Comparison of ENCODE assay signal across 13 mouse cellular contexts in genomic region chr2:174502831-174503460, GRCm38 (mm10). TPM values are rescaled to one million over a fixed set of nuclear protein-coding genes. Genes with fewer than 3 reads are reported as not detected.
DNase-seq lines count a peak whose midpoint lies in the region; ATAC-seq and TF ChIP-seq lines count a peak whose summit lies in the region.
"Had no signal": no experiment of that assay in that cellular context is flagged by ENCODE, and none has a peak within 500 bp of the region (broad histone marks: within the 10 kb centered on the region; RNA-seq: fewer than 3 reads in every experiment).

No protein-coding gene starts in this region.

- 0 out of 2 replicates have a peak, but pooled peaks cover 4% of the 10 kb centered on the region for H3K4me1 ChIP-seq in kidney, embryonic 14.5 days (ENCODE audit: control insufficient read depth, insufficient read depth, low read length)
- H3K4me1 ChIP-seq: liver, embryonic 13.5 days; stomach, embryonic 15.5 days had no signal

- ATAC-seq in kidney, embryonic 14.5 days (ENCODE audit: low FRiP score, low TSS enrichment) = peak; percentile 77; the same call in 1 of the 2 replicates
- ATAC-seq: forebrain, embryonic 13.5 days had no signal

- no peaks in the 10 kb centered on the region for H3K27me3 ChIP-seq in kidney, embryonic 14.5 days (ENCODE audit: control insufficient read depth, insufficient read depth, low read length)
- no peaks in the 10 kb centered on the region for H3K27me3 ChIP-seq in myocyte (ENCODE audit: control insufficient read depth, insufficient read depth, insufficient read length)
- H3K27me3 ChIP-seq: forebrain, embryonic 13.5 days; liver, embryonic 13.5 days; stomach, embryonic 15.5 days had no signal

- no peak overlapping the region for H3K9ac ChIP-seq in kidney, embryonic 14.5 days (ENCODE audit: low read depth, low read length)
- H3K9ac ChIP-seq: forebrain, embryonic 13.5 days; liver, embryonic 13.5 days; stomach, embryonic 15.5 days had no signal

- TF ChIP-seq POLR2A in myocyte (IDR thresholded peaks at IDR 0.05; ENCODE audit: insufficient read length, low read depth) = no peak

- peak; percentile 47 to 68 for DNase-seq in adrenal gland, adult (ENCODE audit: inconsistent age in 2 of 2, low spot score in 1 of 2)
- no peak for DNase-seq in adrenal gland, postnatal 4 days (ENCODE audit: low spot score in 2 of 2)
- DNase-seq in kidney, adult 18-20 months = no peak
- DNase-seq in right cerebral cortex, adult 18-20 months = peak; percentile 48
- no peak for DNase-seq in right cerebral cortex, postnatal 4 days
- no peak for DNase-seq in cerebellum, adult 18-20 months
- DNase-seq: liver, embryonic 13.5 days had no signal

- 48% methylated on average over 25 of the region's 25 CpGs for WGBS in kidney, embryonic 14.5 days

- no peak overlapping the region for H3ac ChIP-seq in myocyte (ENCODE audit: control insufficient read depth, insufficient read length)

- no peaks in the 10 kb centered on the region for H3K36me3 ChIP-seq in kidney, embryonic 14.5 days (ENCODE audit: control insufficient read depth, insufficient read depth, low read length)
- H3K36me3 ChIP-seq in myocyte (ENCODE audit: control insufficient read depth, insufficient read depth) = no peaks in the 10 kb centered on the region
- H3K36me3 ChIP-seq: liver, embryonic 13.5 days; stomach, embryonic 15.5 days had no signal

- no peak overlapping the region for H3K4me3 ChIP-seq in kidney, embryonic 14.5 days (ENCODE audit: low read length)
- no peak overlapping the region for H3K4me3 ChIP-seq in myocyte
- H3K4me3 ChIP-seq: forebrain, embryonic 13.5 days; liver, embryonic 13.5 days; stomach, embryonic 15.5 days had no signal

- H3K27ac ChIP-seq in kidney, embryonic 14.5 days (ENCODE audit: low read depth, low read length) = no peak overlapping the region
- H3K27ac ChIP-seq: forebrain, embryonic 13.5 days; liver, embryonic 13.5 days; stomach, embryonic 15.5 days had no signal

- H3K4me2 ChIP-seq in kidney, embryonic 14.5 days (replicated peaks; ENCODE audit: low read depth, low read length) = no peak overlapping the region
- H3K4me2 ChIP-seq in myocyte (ENCODE audit: low read depth) = peak overlapping the region; percentile 44
- H3K4me2 ChIP-seq: forebrain, embryonic 13.5 days; liver, embryonic 13.5 days; stomach, embryonic 15.5 days had no signal

- no peaks in the 10 kb centered on the region for H3K79me2 ChIP-seq in myocyte (ENCODE audit: control insufficient read depth, insufficient read depth)

- no peaks in the 10 kb centered on the region for H3K9me3 ChIP-seq in kidney, embryonic 14.5 days (ENCODE audit: control insufficient read depth, low read length)
- H3K9me3 ChIP-seq: forebrain, embryonic 13.5 days; liver, embryonic 13.5 days; stomach, embryonic 15.5 days had no signal

TF ChIP-seq in myocyte, 11 proteins besides CTCF, POLR2A, EP300 and RAD21:
- TF ChIP-seq TCF3 (IDR thresholded peaks at IDR 0.05; ENCODE audit: insufficient read length, low read depth) (no peak), USF1 (IDR thresholded peaks at IDR 0.05; ENCODE audit: low read depth) (no peak), MYOD1 (IDR thresholded peaks at IDR 0.05; ENCODE audit: control insufficient read depth in 1 of 3, insufficient read length in 2 of 3, low read depth in 2 of 3) (no peak), MAX (IDR thresholded peaks at IDR 0.05; ENCODE audit: low read depth) (no peak), SRF (IDR thresholded peaks at IDR 0.05; ENCODE audit: control insufficient read depth, insufficient read length, low read depth) (no peak), POLR2AphosphoS2 (IDR thresholded peaks at IDR 0.05; ENCODE audit: insufficient read length, low read depth) (no peak), E2F4 (IDR thresholded peaks at IDR 0.05; ENCODE audit: insufficient read depth) (no peak), MYOG (IDR thresholded peaks at IDR 0.05; ENCODE audit: control insufficient read depth in 1 of 3, insufficient read depth in 1 of 3, insufficient read length in 2 of 3, low read depth in 2 of 3) (no peak), REST (IDR thresholded peaks at IDR 0.05; ENCODE audit: insufficient read depth, insufficient read length) (no peak), CEBPB (IDR thresholded peaks at IDR 0.05; ENCODE audit: insufficient read depth, poor library complexity, severe bottlenecking) (no peak), TCF12 (IDR thresholded peaks at IDR 0.05; ENCODE audit: insufficient read depth, poor library complexity, severe bottlenecking) (no peak)

RNA-seq across cellular contexts. Expression of gene Prelid3b, which starts 30.1 kb away (rescaled TPM):
- total RNA-seq in adrenal gland, postnatal 4 days (2021) = 100 to 1,000 TPM in 1 of 2 experiments, 10 to 100 TPM in 1; 98.1 to 101 TPM
- 104 and 110 TPM in 2 replicates for polyA plus RNA-seq in kidney, embryonic 14.5 days (2014; fragmentation: Nextera tagmentation; extraction: Ambion mirVana)
- polyA plus RNA-seq in myocyte (2012; fragmentation: generic; extraction: Trizol) = 81.4 TPM

RNA-seq across cellular contexts. Expression of gene Atp5e, which starts 39.0 kb away (rescaled TPM):
- total RNA-seq in adrenal gland, postnatal 4 days (2021) = 100 to 1,000 TPM; 380 to 432 TPM
- polyA plus RNA-seq in kidney, embryonic 14.5 days (2014; fragmentation: Nextera tagmentation; extraction: Ambion mirVana) = 829 and 1,167 TPM in 2 replicates
- polyA plus RNA-seq in myocyte (2012; fragmentation: generic; extraction: Trizol) = 1,160 TPM

RNA-seq across cellular contexts. Expression of gene Tubb1, which starts 52.5 kb away (rescaled TPM):
- 1 to 10 TPM; 1.4 to 2.7 TPM for total RNA-seq in adrenal gland, postnatal 4 days (2021)
- polyA plus RNA-seq in kidney, embryonic 14.5 days (2014; fragmentation: Nextera tagmentation; extraction: Ambion mirVana) = 0.96 and 3.2 TPM in 2 replicates
- not detected for polyA plus RNA-seq in myocyte (2012; fragmentation: generic; extraction: Trizol)
- total RNA-seq: hematopoietic stem cell, adult 5-6 weeks; layer of hippocampus, postnatal 14 days had no signal

Comparison
In these comparisons a context has a peak if more than half of its experiments do, and no peak if none do; other contexts are left out.
1. DNase-seq: peak in adrenal gland, adult (2 of 2) and right cerebral cortex, adult 18-20 months (single experiment); none in adrenal gland, postnatal 4 days (0 of 2), kidney, adult 18-20 months (single experiment), right cerebral cortex, postnatal 4 days (single experiment) and cerebellum, adult 18-20 months (0 of 2).